Mouse (Mus musculus) C2C12 (cell line): ENCODE measurements around the gene Cd47. TPM values are rescaled to one million over a fixed set of nuclear protein-coding genes. Genes with fewer than 3 reads are reported as not detected.
A peak's percentile ranks its signal among the peaks of the same experiment; 100 is the strongest.

Source experiments
- H3K27me3 ChIP-seq: one replicate; pipeline ENCODE4 v1.6.1; 2011; ENCODE audit not compliant: control insufficient read depth, insufficient read depth, insufficient read length
- H3K36me3 ChIP-seq: one replicate; pipeline ENCODE4 v1.6.1; 2011; ENCODE audit not compliant: control insufficient read depth, insufficient read depth
- H3K4me3 ChIP-seq: one replicate; pipeline ENCODE4 v1.5.1; 2011; ENCODE audit warnings: mild to moderate bottlenecking, control low read depth; ENCODE audit not compliant: poor library complexity, insufficient read depth, severe bottlenecking
- H3K79me2 ChIP-seq: one replicate; pipeline ENCODE4 v1.6.1; 2011; ENCODE audit not compliant: control insufficient read depth, insufficient read depth
- H3K79me3 ChIP-seq: one replicate; pipeline ENCODE4 v1.6.1; 2011; ENCODE audit warnings: low read depth, control low read depth
- H3ac ChIP-seq: one replicate; pipeline ENCODE3; 2011; ENCODE audit warnings: low read depth; ENCODE audit not compliant: control insufficient read depth, insufficient read length
- CEBPB ChIP-seq: IDR thresholded peaks from one replicate; pipeline ENCODE4 v1.6.1; 2011; ENCODE audit warnings: low read depth, mild to moderate bottlenecking, control low read depth, moderate library complexity
- CTCF ChIP-seq: IDR thresholded peaks from one replicate; pipeline ENCODE4 v1.5.1; 2011; ENCODE audit not compliant: control insufficient read depth, insufficient read depth, insufficient read length
- FOSL1 ChIP-seq: IDR thresholded peaks from one replicate; pipeline ENCODE4 v1.8.0; 2011; ENCODE audit warnings: mild to moderate bottlenecking, low read length; ENCODE audit not compliant: poor library complexity, insufficient read depth, severe bottlenecking
- MAX ChIP-seq: IDR thresholded peaks from one replicate; pipeline ENCODE4 v1.6.1; 2011; ENCODE audit warnings: mild to moderate bottlenecking, control low read depth
- MYOD1 ChIP-seq: IDR thresholded peaks from one replicate; pipeline ENCODE4 v1.6.1; 2011; ENCODE audit warnings: low read depth; ENCODE audit not compliant: control insufficient read depth, insufficient read length
- MYOG ChIP-seq: IDR thresholded peaks from one replicate; pipeline ENCODE4 v1.6.1; 2011; ENCODE audit not compliant: control insufficient read depth, insufficient read length; ENCODE audit errors: extremely low read depth
- USF1 ChIP-seq: IDR thresholded peaks from one replicate; pipeline ENCODE4 v1.6.1; 2011; ENCODE audit warnings: low read depth, mild to moderate bottlenecking, control low read depth, moderate library complexity
- polyA plus RNA-seq: library from polyadenylated mRNA; unstranded; fragments of >200 nt; fragmentation: generic; extraction: Trizol; gene quantifications from one replicate; pipeline ENCODE4 v1.2.1, GENCODE M21; 2012; ENCODE audit warnings: missing spikeins

Gene Cd47
- polyA plus RNA-seq, 1 experiment: 76.0 TPM

DNA sequence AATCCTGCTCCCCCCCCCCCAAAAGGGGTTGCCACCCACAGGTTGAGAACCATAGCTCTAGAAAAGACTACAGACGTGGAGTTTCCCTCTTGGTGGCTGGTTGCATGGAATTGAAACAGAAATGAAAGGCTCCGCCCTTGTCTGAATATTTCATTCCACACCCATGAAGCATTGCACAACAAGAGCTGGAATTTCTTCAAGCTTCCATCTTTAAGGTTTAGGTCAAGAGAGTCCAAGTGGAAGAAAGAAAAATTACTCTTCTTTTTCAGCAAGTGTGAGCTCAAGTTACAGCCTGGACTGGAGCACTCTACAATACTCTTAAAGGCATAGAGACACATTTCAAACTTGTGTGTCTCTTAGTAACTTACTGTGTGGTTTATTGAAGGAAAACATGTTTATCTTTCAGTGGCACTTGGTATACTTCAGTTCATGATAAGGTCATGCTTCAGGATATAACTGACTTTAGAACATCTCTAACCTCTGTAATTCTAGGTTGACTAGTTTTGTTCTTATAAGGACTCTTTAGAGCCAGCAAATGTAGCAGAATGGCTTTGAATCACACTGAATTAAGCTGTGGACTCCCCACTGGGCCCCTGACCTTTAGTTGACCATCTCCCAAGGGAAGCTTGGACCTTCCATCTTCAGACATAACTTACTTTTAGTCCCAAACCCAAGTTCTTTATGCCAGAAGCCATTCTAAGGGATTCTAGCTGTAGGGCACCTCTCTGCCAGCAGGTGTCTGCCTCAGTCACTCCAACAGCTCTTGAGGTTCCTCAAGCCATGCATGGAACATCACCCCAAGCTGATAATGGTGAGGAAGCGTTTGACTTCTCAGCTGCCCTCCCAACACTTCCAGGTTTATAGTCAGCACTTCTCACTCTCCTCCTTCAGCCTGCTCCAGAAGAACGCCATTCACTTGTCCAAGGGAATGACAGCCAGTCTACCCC, 58.8 kb downstream of the Cd47 start:
- H3K4me3 ChIP-seq: peak overlapping the region; percentile 12
- peaks cover 76% of the 10 kb centered on the region for H3K79me3 ChIP-seq
- TF ChIP-seq CEBPB: peak; percentile 94
- no peak for TF ChIP-seq MYOG
- H3K27me3 ChIP-seq: no peaks in the 10 kb centered on the region
- no peaks in the 10 kb centered on the region for H3K36me3 ChIP-seq
- peaks cover 93% of the 10 kb centered on the region for H3K79me2 ChIP-seq
- no peak overlapping the region for H3ac ChIP-seq

DNA sequence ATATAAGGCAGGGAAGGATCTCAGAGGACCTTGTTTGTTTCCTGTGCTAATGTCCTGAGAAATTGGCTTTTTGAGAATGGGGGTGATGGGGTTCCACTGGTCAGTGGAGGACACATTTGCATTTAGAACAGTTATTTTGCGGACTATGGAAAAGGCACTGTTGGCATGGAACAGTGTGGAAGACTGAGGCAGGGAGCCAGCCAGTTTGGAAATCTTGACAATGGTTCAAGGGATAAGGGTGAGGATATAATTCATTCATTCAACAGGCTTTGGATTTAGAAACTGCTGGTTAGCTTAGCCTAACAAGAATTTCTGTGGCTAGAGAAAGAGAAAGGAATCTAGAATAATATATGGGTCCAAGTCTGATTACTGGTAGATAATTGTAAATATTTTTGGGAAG, 61.7 kb downstream of the Cd47 start:
- TF ChIP-seq USF1: no peak
- no peak for TF ChIP-seq FOSL1
- TF ChIP-seq CTCF: no peak
- no peak for TF ChIP-seq MYOG
- no peak for TF ChIP-seq MYOD1
- no peak for TF ChIP-seq MAX
- TF ChIP-seq CEBPB: no peak
- Histone ChIP-seq H3ac (no peak overlapping the region), H3K79me3 (peaks cover 86% of the 10 kb centered on the region), H3K36me3 (no peaks in the 10 kb centered on the region), H3K4me3 (no peak overlapping the region), H3K27me3 (no peaks in the 10 kb centered on the region), H3K79me2 (peaks cover 99% of the 10 kb centered on the region)

GRCm38 (mm10) chr16:49866617-49867016, 66.3 kb downstream of the Cd47 start:
- H3K27me3 ChIP-seq: no peaks in the 10 kb centered on the region

GRCm38 (mm10) chr16:49868278-49868677, 67.9 kb downstream of the Cd47 start:
- Histone ChIP-seq H3K79me3 (peaks cover 76% of the 10 kb centered on the region), H3K36me3 (peaks cover 37% of the 10 kb centered on the region), H3K79me2 (peaks cover 100% of the 10 kb centered on the region)

More at GRCm38 (mm10) chr16:49866617-49867016, 66.3 kb downstream of the Cd47 start:
- Histone ChIP-seq H3K4me3 (no peak overlapping the region), H3K36me3 (peaks cover 37% of the 10 kb centered on the region), H3K79me3 (peaks cover 78% of the 10 kb centered on the region), H3ac (no peak overlapping the region), H3K79me2 (peaks cover 100% of the 10 kb centered on the region)
- no peak for TF ChIP-seq FOSL1
- no peak for TF ChIP-seq CEBPB
- TF ChIP-seq USF1: no peak
- no peak for TF ChIP-seq MYOD1
- no peak for TF ChIP-seq MYOG
- no peak for TF ChIP-seq CTCF
- TF ChIP-seq MAX: no peak

DNA sequence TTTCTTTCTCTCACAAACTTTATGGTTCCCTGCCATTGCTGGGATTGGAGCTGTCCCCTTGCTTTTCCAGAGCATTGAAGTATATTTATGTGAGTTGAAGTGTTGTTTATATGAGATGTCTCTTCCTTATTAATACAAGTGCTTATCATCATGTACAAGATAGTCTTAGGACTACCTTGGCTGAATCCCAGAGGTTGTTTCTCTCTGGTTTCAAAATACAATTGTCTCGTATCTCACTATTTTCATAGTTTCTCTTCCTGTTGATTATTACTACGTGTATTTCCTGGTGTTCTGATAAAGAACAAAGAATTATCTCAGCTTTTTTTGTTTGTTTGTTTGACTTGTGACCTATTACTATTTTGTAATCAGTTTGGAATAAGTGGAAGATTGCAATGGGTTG, 73.6 kb downstream of the Cd47 start:
- Histone ChIP-seq H3K79me2 (peaks cover 99% of the 10 kb centered on the region), H3K4me3 (no peak overlapping the region), H3K36me3 (peaks cover 35% of the 10 kb centered on the region), H3K27me3 (no peaks in the 10 kb centered on the region), H3ac (no peak overlapping the region), H3K79me3 (peaks cover 86% of the 10 kb centered on the region)
- TF ChIP-seq CEBPB (no peak), MYOG (no peak), USF1 (no peak), FOSL1 (no peak), CTCF (no peak)

More at GRCm38 (mm10) chr16:49868278-49868677, 67.9 kb downstream of the Cd47 start:
- H3K4me3 ChIP-seq: no peak overlapping the region
- TF ChIP-seq CEBPB (no peak), USF1 (no peak), MYOG (no peak), MAX (no peak), MYOD1 (no peak), FOSL1 (no peak), CTCF (no peak)
- no peaks in the 10 kb centered on the region for H3K27me3 ChIP-seq
- no peak overlapping the region for H3ac ChIP-seq

- TF ChIP-seq CTCF (no peak), FOSL1 (no peak), MYOG (no peak), MYOD1 (no peak), MAX (no peak), USF1 (no peak), CEBPB (no peak)
- H3K79me3 ChIP-seq: peaks cover 88% of the 10 kb centered on the region
- no peak overlapping the region for H3K4me3 ChIP-seq
- no peak overlapping the region for H3ac ChIP-seq
- no peaks in the 10 kb centered on the region for H3K27me3 ChIP-seq
- peaks cover 99% of the 10 kb centered on the region for H3K79me2 ChIP-seq
- peaks cover 29% of the 10 kb centered on the region for H3K36me3 ChIP-seq
Measured at GRCm38 (mm10) chr16:49874546-49874945, 74.2 kb downstream of the Cd47 start.
